In genomic region chr11:54896646-54897045, GRCm38 (mm10) we compare ENCODE assay signal across 9 mouse cellular contexts. TPM values are rescaled to one million over a fixed set of nuclear protein-coding genes. Genes with fewer than 3 reads are reported as not detected.
DNase-seq lines count a peak whose midpoint lies in the region; ATAC-seq and TF ChIP-seq lines count a peak whose summit lies in the region.
"Not testable (repeated sequence)": the region's sequence is repeated elsewhere in the genome, so short reads cannot be mapped to it uniquely, and the experiment has no call there.
"Had no signal": no experiment of that assay in that cellular context is flagged by ENCODE, and none has a peak within 500 bp of the region (broad histone marks: within the 10 kb centered on the region; RNA-seq: fewer than 3 reads in every experiment).

No protein-coding gene starts in this region.

- 73% methylated on average over 3 of the region's 3 CpGs for WGBS in intestine, postnatal 0 days

- TF ChIP-seq CTCF in intestine, postnatal 0 days (IDR thresholded peaks at IDR 0.05; ENCODE audit: low read depth): not testable (repeated sequence)

- H3K4me3 ChIP-seq in intestine, postnatal 0 days (ENCODE audit: low read depth, low read length): not testable (repeated sequence)

- not testable (repeated sequence) for ATAC-seq in intestine, postnatal 0 days

- not testable (repeated sequence) for H3K27me3 ChIP-seq in intestine, postnatal 0 days (replicated peaks; ENCODE audit: control insufficient read depth, insufficient read depth, low read length)

- peak; percentile 74 for DNase-seq in adrenal gland, postnatal 14 days
- peak; percentile 67 to 71 for DNase-seq in cerebellum, postnatal 14 days
- DNase-seq in heart, adult 11 months: peak; percentile 91
- DNase-seq in kidney, adult 18-20 months: peak; percentile 75
- peak; percentile 63 to 75 for DNase-seq in kidney, adult 8-10 months
- DNase-seq in kidney, postnatal 25 days: peak; percentile 65 to 82
- peak; percentile 35 for DNase-seq in lung, postnatal 36 days

- not testable (repeated sequence) for H3K9me3 ChIP-seq in intestine, postnatal 0 days (ENCODE audit: control insufficient read depth)

- H3K4me2 ChIP-seq in intestine, postnatal 0 days (replicated peaks; ENCODE audit: low read depth): not testable (repeated sequence)

- H3K36me3 ChIP-seq in intestine, postnatal 0 days (ENCODE audit: control insufficient read depth, insufficient read depth): not testable (repeated sequence)

- H3K9ac ChIP-seq in intestine, postnatal 0 days (ENCODE audit: low read depth, low read length): not testable (repeated sequence)

- H3K4me1 ChIP-seq in intestine, postnatal 0 days (replicated peaks; ENCODE audit: control insufficient read depth, insufficient read depth, low read length): not testable (repeated sequence)

- H3K27ac ChIP-seq in intestine, postnatal 0 days (ENCODE audit: low read depth, low read length): peak overlapping the region; percentile 41; the same call in 1 of the 2 replicates

RNA-seq across cellular contexts. Expression of gene Gpx3, which starts 5.6 kb away (rescaled TPM):
- 308 and 532 TPM in 2 replicates for total RNA-seq in adrenal gland, postnatal 14 days (2021)
- 6,664 and 6,785 TPM in 2 replicates for polyA plus RNA-seq in intestine, postnatal 0 days (2015; fragmentation: Nextera tagmentation; extraction: Ambion mirVana)

RNA-seq across cellular contexts. Expression of gene Hint1, which starts 30.5 kb away (rescaled TPM):
- total RNA-seq in adrenal gland, postnatal 14 days (2021): 379 and 380 TPM in 2 replicates
- polyA plus RNA-seq in intestine, postnatal 0 days (2015; fragmentation: Nextera tagmentation; extraction: Ambion mirVana): 1,016 and 1,041 TPM in 2 replicates

RNA-seq across cellular contexts. Expression of gene Lyrm7, which starts 35.9 kb away (rescaled TPM):
- total RNA-seq in adrenal gland, postnatal 14 days (2021): 18.5 and 26.0 TPM in 2 replicates
- 2.7 and 5.8 TPM in 2 replicates for polyA plus RNA-seq in intestine, postnatal 0 days (2015; fragmentation: Nextera tagmentation; extraction: Ambion mirVana)
- polyA plus RNA-seq: erythroblast, embryonic 14.5 days had no signal

Comparison
In these comparisons a context has a peak if more than half of its experiments do, and no peak if none do; other contexts are left out.
1. DNase-seq: peak in every context shown above with its lines; median percentile 91 in heart, adult 11 months; 75 in kidney, adult 18-20 months; 74 in adrenal gland, postnatal 14 days; 74 in kidney, postnatal 25 days; 69 in cerebellum, postnatal 14 days; 69 in kidney, adult 8-10 months; 35 in lung, postnatal 36 days.